Mouse (Mus musculus) brain, embryonic 14.5 days (tissue): ENCODE data around the gene Abhd17b.

ENCODE experiments used
- CTCF ChIP-seq: fragments of 200-500 bp; IDR thresholded peaks from 2 replicates; pipeline ENCODE4 v1.5.1; 2012; ENCODE audit warnings: inconsistent platforms, mild to moderate bottlenecking, moderate library complexity, borderline replicate concordance; ENCODE audit not compliant: insufficient read depth, insufficient read length; ENCODE audit errors: extremely low read depth
- POLR2A ChIP-seq: fragments of 200-500 bp; IDR thresholded peaks from 2 replicates; pipeline ENCODE4 v1.6.1; 2012; ENCODE audit warnings: mild to moderate bottlenecking, inconsistent platforms, borderline replicate concordance; ENCODE audit not compliant: poor library complexity, insufficient read depth, insufficient read length, severe bottlenecking; ENCODE audit errors: extremely low read depth

- TF ChIP-seq CTCF (no peak), POLR2A (no peak)
These were observed 10.9 kb downstream of the Abhd17b start for GRCm38 (mm10) chr19:21663756-21664456.
